In genomic region chr12:103961716-103962115, GRCm38 (mm10) we compare ENCODE assay signal across 29 mouse cellular contexts. TPM values are rescaled to one million over a fixed set of nuclear protein-coding genes. Genes with fewer than 3 reads are reported as not detected.
DNase-seq lines count a peak whose midpoint lies in the region; ATAC-seq lines count a peak whose summit lies in the region.
"Had no signal": no experiment of that assay in that cellular context is flagged by ENCODE, and none has a peak within 500 bp of the region (broad histone marks: within the 10 kb centered on the region; RNA-seq: fewer than 3 reads in every experiment).

No protein-coding gene starts in this region.

- H3K27me3 ChIP-seq in liver, embryonic 16.5 days (ENCODE audit: control insufficient read depth, insufficient read depth, low read depth, low read length), result no peaks in the 10 kb centered on the region
- H3K27me3 ChIP-seq in liver, embryonic 11.5 days (replicated peaks; ENCODE audit: control insufficient read depth, insufficient read depth, low read length), result no peaks in the 10 kb centered on the region
- H3K27me3 ChIP-seq: embryonic facial prominence, embryonic 13.5 days; embryonic facial prominence, embryonic 15.5 days; forebrain, embryonic 12.5 days; Patski had no signal

- H3K4me3 ChIP-seq in liver, embryonic 16.5 days (ENCODE audit: low read depth, low read length), result no peak overlapping the region
- no peak overlapping the region for H3K4me3 ChIP-seq in liver, embryonic 11.5 days (ENCODE audit: low read depth, low read length)
- H3K4me3 ChIP-seq: embryonic facial prominence, embryonic 13.5 days; embryonic facial prominence, embryonic 15.5 days; erythroblast, embryonic 14.5 days; forebrain, embryonic 10.5 days; forebrain, embryonic 12.5 days had no signal

- no peaks in the 10 kb centered on the region for H3K36me3 ChIP-seq in liver, embryonic 16.5 days (ENCODE audit: control insufficient read depth, insufficient read depth)
- no peaks in the 10 kb centered on the region for H3K36me3 ChIP-seq in liver, embryonic 11.5 days (ENCODE audit: control insufficient read depth, insufficient read depth, low read length)
- H3K36me3 ChIP-seq: embryonic facial prominence, embryonic 13.5 days; embryonic facial prominence, embryonic 15.5 days; forebrain, embryonic 10.5 days; forebrain, embryonic 12.5 days; G1E had no signal

- H3K4me2 ChIP-seq in liver, embryonic 16.5 days (ENCODE audit: low read depth, low read length), result no peak overlapping the region
- no peak overlapping the region for H3K4me2 ChIP-seq in liver, embryonic 11.5 days
- H3K4me2 ChIP-seq: embryonic facial prominence, embryonic 13.5 days; embryonic facial prominence, embryonic 15.5 days; forebrain, embryonic 12.5 days had no signal

- DNase-seq in adrenal gland, adult 8-10 months, result peak; percentile 13
- DNase-seq in adrenal gland, postnatal 36 days, result no peak
- DNase-seq in liver, embryonic 11.5 days (ENCODE audit: low spot score), result no peak
- peak; percentile 0 for DNase-seq in R1 (ENCODE audit: low read depth, low spot score)
- DNase-seq: adrenal gland, adult 2 months; adrenal gland, postnatal 14 days; B cell, adult 2 months; cerebellum, adult 11 months; cerebellum, adult 18-20 months; cerebellum, adult 8-10 months; cerebellum, adult 9-11 months; cerebellum, postnatal 14 days; cerebellum, postnatal 36 days; embryo, embryonic 11 days had no signal

- no peaks in the 10 kb centered on the region; the same call in 1 of the 2 replicates for H3K4me1 ChIP-seq in liver, embryonic 16.5 days (ENCODE audit: control insufficient read depth, low read depth, low read length)
- H3K4me1 ChIP-seq in liver, embryonic 11.5 days (replicated peaks; ENCODE audit: control insufficient read depth, insufficient read depth, low read length), result no peaks in the 10 kb centered on the region
- H3K4me1 ChIP-seq: embryonic facial prominence, embryonic 13.5 days; embryonic facial prominence, embryonic 15.5 days; forebrain, embryonic 10.5 days; forebrain, embryonic 12.5 days had no signal

- 64% methylated on average over 1 of the region's 1 CpGs for WGBS in liver, embryonic 16.5 days (ENCODE audit: insufficient replicate concordance)
- 92% methylated on average over 1 of the region's 1 CpGs for WGBS in liver, embryonic 11.5 days

- H3K9me3 ChIP-seq in liver, embryonic 16.5 days (replicated peaks; ENCODE audit: control insufficient read depth, low read length), result no peaks in the 10 kb centered on the region; the same call in 1 of the 2 replicates
- no peaks in the 10 kb centered on the region; the same call in 1 of the 2 replicates for H3K9me3 ChIP-seq in liver, embryonic 11.5 days (ENCODE audit: control insufficient read depth, low read length)
- H3K9me3 ChIP-seq: embryonic facial prominence, embryonic 13.5 days; embryonic facial prominence, embryonic 15.5 days had no signal

- H3K27ac ChIP-seq in liver, embryonic 16.5 days (ENCODE audit: low read length), result no peak overlapping the region
- H3K27ac ChIP-seq in liver, embryonic 11.5 days (ENCODE audit: low read depth, low read length), result no peak overlapping the region
- H3K27ac ChIP-seq: embryonic facial prominence, embryonic 13.5 days; embryonic facial prominence, embryonic 15.5 days; forebrain, embryonic 10.5 days; forebrain, embryonic 12.5 days had no signal

- peak; percentile 12; the same call in 1 of the 2 replicates for ATAC-seq in liver, embryonic 16.5 days (ENCODE audit: low read depth)
- no peak for ATAC-seq in liver, embryonic 11.5 days (replicated peaks; ENCODE audit: low FRiP score)
- ATAC-seq: CD4-positive, CD25-positive, alpha-beta regulatory T cell, adult 4 months; forebrain, embryonic 14.5 days; forebrain, embryonic 16.5 days; Patski had no signal

- H3K9ac ChIP-seq in liver, embryonic 16.5 days (ENCODE audit: low read depth, low read length), result no peak overlapping the region
- no peak overlapping the region for H3K9ac ChIP-seq in liver, embryonic 11.5 days (ENCODE audit: low read depth, low read length)
- H3K9ac ChIP-seq: embryonic facial prominence, embryonic 13.5 days; embryonic facial prominence, embryonic 15.5 days; forebrain, embryonic 12.5 days had no signal

RNA-seq across cellular contexts. Expression of gene Serpina1e, which starts 2.9 kb away (rescaled TPM):
- total RNA-seq in adrenal gland, adult 8-10 months (2022), result 1 to 10 TPM in 1 of 4 experiments, under 1 TPM in 1, not detected in 2; 0.20 to 1.4 TPM
- total RNA-seq in adrenal gland, postnatal 36 days (2021), result 1 to 10 TPM in 1 of 2 experiments, under 1 TPM in 1; 0.23 to 8.7 TPM
- 582 and 639 TPM in 2 replicates for polyA plus RNA-seq in liver, embryonic 16.5 days (2015; fragmentation: Nextera tagmentation; extraction: Ambion mirVana)
- 36.4 and 37.7 TPM in 2 replicates for polyA plus RNA-seq in liver, embryonic 11.5 days (2014; fragmentation: Nextera tagmentation; extraction: Ambion mirVana)
- total RNA-seq: CH12.LX; common myeloid progenitor, adult 5-6 weeks; G1E had no signal
- polyA plus RNA-seq: CD4-positive, CD25-positive, alpha-beta regulatory T cell, adult 4 months; embryonic facial prominence, embryonic 11.5 days; embryonic facial prominence, embryonic 13.5 days; erythroblast, embryonic 14.5 days; forebrain, embryonic 10.5 days; forebrain, embryonic 12.5 days; forebrain, embryonic 14.5 days; forebrain, embryonic 16.5 days; G1E had no signal

RNA-seq across cellular contexts. Expression of gene Serpina11, which starts 28.0 kb away (rescaled TPM):
- total RNA-seq in adrenal gland, adult 8-10 months (2022), result not detected
- not detected for total RNA-seq in adrenal gland, postnatal 36 days (2021)
- 23.6 and 23.7 TPM in 2 replicates for polyA plus RNA-seq in liver, embryonic 16.5 days (2015; fragmentation: Nextera tagmentation; extraction: Ambion mirVana)
- 2.7 and 3.0 TPM in 2 replicates for polyA plus RNA-seq in liver, embryonic 11.5 days (2014; fragmentation: Nextera tagmentation; extraction: Ambion mirVana)
- total RNA-seq: common myeloid progenitor, adult 5-6 weeks; G1E had no signal
- polyA plus RNA-seq: brain, embryonic 14.5 days; CD4-positive, CD25-positive, alpha-beta regulatory T cell, adult 4 months; embryonic facial prominence, embryonic 11.5 days; embryonic facial prominence, embryonic 13.5 days; embryonic facial prominence, embryonic 15.5 days; erythroblast, embryonic 14.5 days; forebrain, embryonic 10.5 days; forebrain, embryonic 12.5 days; forebrain, embryonic 14.5 days; forebrain, embryonic 16.5 days; G1E; Patski had no signal

RNA-seq across cellular contexts. Expression of gene Serpina9, which starts 51.8 kb away (rescaled TPM):
- not detected for total RNA-seq in adrenal gland, adult 8-10 months (2022)
- not detected for total RNA-seq in adrenal gland, postnatal 36 days (2021)
- polyA plus RNA-seq in liver, embryonic 16.5 days (2015; fragmentation: Nextera tagmentation; extraction: Ambion mirVana), result not detected in 2 replicates
- not detected in 2 replicates for polyA plus RNA-seq in liver, embryonic 11.5 days (2014; fragmentation: Nextera tagmentation; extraction: Ambion mirVana)
- total RNA-seq: adrenal gland, adult 2 months; common myeloid progenitor, adult 5-6 weeks had no signal
- polyA plus RNA-seq: adrenal gland, adult 2 months; embryonic facial prominence, embryonic 11.5 days; erythroblast, embryonic 14.5 days; forebrain, embryonic 10.5 days; forebrain, embryonic 12.5 days; forebrain, embryonic 14.5 days; forebrain, embryonic 16.5 days; G1E had no signal

RNA-seq across cellular contexts. Expression of gene Serpina1c, which starts 57.0 kb away (rescaled TPM):
- 1 to 10 TPM in 1 of 4 experiments, under 1 TPM in 1, not detected in 2; 0.93 to 4.6 TPM for total RNA-seq in adrenal gland, adult 8-10 months (2022)
- total RNA-seq in adrenal gland, postnatal 36 days (2021), result 1 to 10 TPM in 1 of 2 experiments, not detected in 1; 2.5 TPM
- 574 and 660 TPM in 2 replicates for polyA plus RNA-seq in liver, embryonic 16.5 days (2015; fragmentation: Nextera tagmentation; extraction: Ambion mirVana)
- 20.4 and 21.9 TPM in 2 replicates for polyA plus RNA-seq in liver, embryonic 11.5 days (2014; fragmentation: Nextera tagmentation; extraction: Ambion mirVana)
- total RNA-seq: CH12.LX; common myeloid progenitor, adult 5-6 weeks; G1E had no signal
- polyA plus RNA-seq: brain, embryonic 14.5 days; CD4-positive, CD25-positive, alpha-beta regulatory T cell, adult 4 months; embryonic facial prominence, embryonic 13.5 days; embryonic facial prominence, embryonic 15.5 days; erythroblast, embryonic 14.5 days; forebrain, embryonic 10.5 days; forebrain, embryonic 12.5 days; forebrain, embryonic 14.5 days; forebrain, embryonic 16.5 days; G1E; Patski had no signal

Comparison
In these comparisons a context has a peak if more than half of its experiments do, and no peak if none do; other contexts are left out.
1. DNase-seq: peak in adrenal gland, adult 8-10 months (single experiment) and R1 (single experiment); none in adrenal gland, postnatal 36 days (0 of 2) and liver, embryonic 11.5 days (single experiment).